Mouse (Mus musculus) lung, postnatal 14 days (tissue): ENCODE results near the gene Ercc1.

Source experiments
- DNase-seq: peaks from one replicate; pipeline ENCODE4 v3.0.0; 2021

The Ercc1 gene

DNA sequence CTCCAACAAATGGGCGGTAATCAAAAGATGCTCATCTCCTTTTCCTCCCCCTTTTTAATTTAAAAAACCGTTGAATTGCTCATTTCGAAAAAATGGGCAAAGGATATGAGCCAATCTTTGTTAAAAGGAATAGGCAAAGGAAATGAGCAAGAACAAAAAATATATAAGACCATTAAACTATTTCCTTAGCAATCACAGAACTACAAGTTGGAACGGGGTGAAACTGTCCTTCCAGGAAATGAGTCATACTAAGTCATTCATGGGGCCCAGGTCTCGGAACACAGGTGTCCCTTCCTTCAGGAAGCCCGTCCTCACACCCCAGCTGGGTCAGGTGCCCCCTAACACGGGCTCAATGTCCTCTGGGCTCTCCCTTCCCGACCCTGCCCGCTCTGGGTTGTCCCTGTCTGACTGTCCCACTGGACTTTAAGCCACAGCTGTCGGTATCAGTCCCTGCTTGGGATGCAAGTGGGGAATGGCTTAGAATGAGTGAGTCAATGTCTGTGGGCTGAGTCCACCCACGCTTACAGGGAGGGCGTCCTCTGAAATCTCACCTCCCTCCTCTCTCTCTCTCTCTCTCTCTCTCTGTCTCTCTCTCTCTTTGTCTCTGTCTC, at the start of gene Ercc1:
Gene Ercc1, plus strand, starts transcription at position 542 of the 611 bp plus-strand sequence.
- DNase-seq = no peak

- DNase-seq = peak; percentile 99
These were observed 48.9 kb upstream of the Ercc1 start for GRCm38 (mm10) chr7:19295503-19296185.

- DNase-seq = no peak
These were observed 47.5 kb upstream of the Ercc1 start for GRCm38 (mm10) chr7:19297034-19297433.

- no peak for DNase-seq
These were observed 46.8 kb upstream of the Ercc1 start for GRCm38 (mm10) chr7:19297794-19298193.

DNA sequence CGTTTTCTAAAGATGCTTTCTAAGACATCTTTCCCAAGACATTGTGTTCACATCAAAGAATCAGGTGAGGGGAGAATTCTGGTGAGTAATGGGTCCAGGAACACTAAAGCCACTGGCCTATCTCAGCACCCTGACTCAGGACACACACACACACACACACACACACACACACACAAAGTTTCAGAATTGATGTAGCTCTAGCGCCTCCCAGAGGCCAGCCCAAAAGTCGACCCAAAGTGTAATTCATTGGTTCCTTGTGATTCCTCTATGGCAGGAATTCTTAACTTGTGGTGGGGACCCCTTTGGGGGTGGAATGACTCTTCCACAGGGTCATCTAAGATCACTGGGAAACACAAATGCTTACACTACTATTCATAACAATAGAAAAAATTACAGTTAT, 45.4 kb upstream of the Ercc1 start:
- peak; percentile 63 for DNase-seq

GRCm38 (mm10) chr7:19300501-19301421, 43.8 kb upstream of the Ercc1 start:
- DNase-seq = peak; percentile 89

DNA sequence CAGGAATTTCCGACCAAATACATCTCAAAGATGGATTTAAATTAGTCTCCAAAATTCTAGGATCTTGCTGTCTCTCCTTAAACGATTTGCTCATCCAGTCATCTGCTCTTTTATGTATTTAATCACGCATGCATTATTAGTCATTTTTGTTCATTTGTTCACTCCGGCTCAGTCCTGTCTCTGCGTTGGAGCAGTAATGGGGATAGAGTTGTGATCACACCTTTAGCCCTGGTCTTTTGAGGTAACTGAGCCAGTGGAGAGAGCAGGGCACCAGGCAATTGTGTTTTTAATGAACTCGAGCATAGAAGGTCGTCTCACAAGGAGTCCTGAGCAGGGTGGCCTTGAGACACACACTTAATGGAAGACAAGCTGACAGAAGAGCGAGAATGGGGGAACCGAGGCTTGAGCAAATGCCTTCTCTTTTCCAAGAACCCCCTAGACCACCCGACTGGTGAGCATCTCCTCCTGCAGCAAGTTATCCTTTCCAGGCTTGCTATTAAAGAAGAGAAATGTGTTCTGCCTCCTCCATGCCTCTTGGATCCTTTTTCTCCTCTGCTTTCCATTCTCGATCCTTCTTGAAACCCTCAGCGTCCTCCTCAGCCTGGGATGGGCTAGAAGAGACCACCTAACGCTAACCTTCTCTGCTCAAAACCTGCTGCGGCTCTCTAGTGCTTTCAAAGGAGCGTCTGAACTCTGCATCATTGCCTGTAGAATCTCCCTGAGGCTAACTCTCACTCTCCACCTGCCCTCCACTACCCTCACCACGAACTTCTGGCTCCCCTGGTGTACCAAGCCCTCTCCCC, 42.9 kb upstream of the Ercc1 start:
- no peak for DNase-seq

DNA sequence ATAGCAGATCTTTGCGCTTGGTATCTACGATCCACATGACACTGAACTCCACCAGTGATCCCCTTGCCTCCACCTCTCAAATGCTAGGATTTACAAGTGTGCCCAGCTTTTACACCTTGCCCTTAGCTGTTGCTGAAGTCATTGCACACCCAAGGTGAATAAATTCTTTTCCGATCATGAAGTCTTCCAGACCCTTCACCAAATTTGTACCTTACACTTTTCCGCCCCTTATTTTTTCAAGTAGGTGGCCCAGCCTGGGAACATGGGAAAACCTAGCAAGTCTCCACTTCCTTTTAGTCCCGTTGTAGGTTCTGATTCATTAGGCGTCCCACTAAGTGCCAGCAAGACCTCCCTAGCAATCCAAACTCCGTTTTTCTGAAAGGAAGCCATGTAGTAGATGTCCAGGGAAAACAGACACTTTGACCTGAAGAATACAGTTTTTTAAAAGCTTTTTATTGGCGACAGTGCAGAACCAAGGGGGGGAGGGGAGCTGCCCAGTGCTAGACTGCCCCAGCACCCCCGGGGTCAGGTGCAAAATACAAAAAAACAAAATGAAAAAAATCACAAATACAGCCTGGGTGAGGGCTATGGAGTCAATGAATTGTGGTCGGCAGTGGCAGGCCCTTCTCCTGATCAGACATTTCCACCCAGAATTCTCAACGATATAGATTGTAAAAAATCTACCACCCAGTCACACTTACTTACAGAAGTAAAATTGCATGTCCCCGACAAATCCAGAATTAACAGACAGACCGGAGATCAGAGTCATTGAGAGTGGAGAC, 42.1 kb upstream of the Ercc1 start:
- DNase-seq = no peak

- no peak for DNase-seq
These were observed 41.6 kb upstream of the Ercc1 start for GRCm38 (mm10) chr7:19303046-19303305.

GRCm38 (mm10) chr7:19303770-19304169, 40.8 kb upstream of the Ercc1 start:
- DNase-seq = peak; percentile 85

- DNase-seq = no peak
These were observed 39.8 kb upstream of the Ercc1 start for GRCm38 (mm10) chr7:19304501-19305412.

GRCm38 (mm10) chr7:19305413-19305735, 39.2 kb upstream of the Ercc1 start:
- DNase-seq = no peak

DNA sequence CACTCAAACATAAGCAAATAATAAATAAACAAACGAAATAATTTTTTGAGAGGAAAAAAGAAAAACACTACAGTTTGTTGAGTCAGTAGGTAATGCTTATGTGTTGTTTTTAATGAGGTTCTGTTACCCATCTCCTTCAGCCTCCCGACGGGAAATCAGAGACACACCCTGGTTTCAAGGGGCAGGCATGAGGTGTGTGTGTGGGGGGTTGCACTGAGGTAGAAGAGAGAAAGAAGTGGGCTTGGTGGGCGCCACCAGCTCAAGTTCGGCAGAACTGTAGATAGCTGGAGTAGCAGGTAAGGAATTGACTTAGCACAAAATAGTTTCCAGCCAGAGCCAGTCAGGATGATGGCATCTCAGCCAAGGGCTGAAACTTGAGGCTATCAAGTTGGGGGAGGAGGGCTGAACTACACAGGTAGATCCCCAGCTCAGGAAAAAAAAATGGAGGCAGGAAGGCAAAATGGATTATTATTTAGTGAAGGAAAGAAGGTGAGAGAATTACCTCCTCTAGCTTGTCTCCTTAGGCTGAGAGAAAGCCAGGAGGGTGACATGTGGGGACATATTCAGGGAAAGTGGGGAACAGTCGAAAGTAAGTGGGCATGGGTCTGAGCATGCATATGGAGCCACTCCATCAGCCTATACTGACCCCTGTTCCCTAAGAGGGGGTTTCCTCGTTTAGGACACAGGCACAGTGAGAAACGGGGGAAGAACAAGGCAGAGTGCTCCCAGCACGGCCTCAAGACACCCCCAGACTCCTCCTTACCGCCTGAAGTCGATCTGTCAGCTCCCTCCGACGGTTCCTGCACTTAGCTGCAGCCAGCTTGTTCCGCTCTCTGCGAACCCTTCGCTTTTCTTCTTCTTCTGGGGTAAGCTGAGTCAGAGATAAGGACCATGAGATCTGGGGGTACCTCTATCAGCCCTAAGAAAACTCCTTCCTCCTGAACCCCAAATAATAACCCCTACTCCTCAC, 38.5 kb upstream of the Ercc1 start:
- no peak for DNase-seq

DNA sequence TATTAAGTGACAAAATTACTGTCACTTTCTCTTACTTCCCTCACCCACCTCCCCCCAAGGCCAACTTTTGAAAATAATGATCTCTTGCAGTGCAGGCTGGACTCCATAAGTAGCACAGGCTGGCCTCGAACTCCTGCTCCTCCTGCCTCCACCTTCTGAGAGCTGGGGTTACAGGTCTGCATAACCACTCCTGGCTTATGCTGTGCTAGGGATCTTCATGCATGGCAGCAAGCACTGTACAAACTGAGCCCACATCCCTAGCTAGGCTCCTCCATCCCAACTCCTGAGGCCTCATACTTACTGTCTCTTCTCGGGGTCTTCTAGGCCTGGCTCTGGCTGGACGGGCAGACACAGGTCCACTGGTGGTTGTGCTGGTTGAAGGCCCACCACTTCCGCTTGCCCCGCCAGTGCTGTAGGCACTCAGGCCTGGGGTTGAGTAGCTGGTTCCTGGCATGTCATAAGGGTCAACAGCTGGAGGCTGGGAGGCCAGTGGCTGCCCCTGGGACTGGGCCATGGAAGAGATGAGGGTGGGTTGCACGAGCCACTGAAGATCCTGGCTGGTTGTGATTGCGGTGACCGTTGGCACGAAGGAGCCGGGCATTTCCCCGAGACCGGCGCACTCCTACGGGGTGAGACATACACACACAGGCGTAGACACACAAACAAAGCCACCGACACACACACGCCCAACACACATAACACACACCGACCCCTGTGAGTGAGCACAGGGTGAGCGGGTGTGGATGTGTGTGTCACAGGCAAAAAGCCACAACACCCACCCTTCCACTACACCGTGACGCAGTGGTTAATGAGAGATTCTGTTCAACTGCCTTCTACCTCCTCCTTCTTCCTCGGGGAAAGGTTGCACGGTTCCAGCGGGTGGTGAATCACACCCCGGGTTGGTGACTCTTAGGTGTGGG, 37.5 kb upstream of the Ercc1 start:
- DNase-seq = no peak

DNA sequence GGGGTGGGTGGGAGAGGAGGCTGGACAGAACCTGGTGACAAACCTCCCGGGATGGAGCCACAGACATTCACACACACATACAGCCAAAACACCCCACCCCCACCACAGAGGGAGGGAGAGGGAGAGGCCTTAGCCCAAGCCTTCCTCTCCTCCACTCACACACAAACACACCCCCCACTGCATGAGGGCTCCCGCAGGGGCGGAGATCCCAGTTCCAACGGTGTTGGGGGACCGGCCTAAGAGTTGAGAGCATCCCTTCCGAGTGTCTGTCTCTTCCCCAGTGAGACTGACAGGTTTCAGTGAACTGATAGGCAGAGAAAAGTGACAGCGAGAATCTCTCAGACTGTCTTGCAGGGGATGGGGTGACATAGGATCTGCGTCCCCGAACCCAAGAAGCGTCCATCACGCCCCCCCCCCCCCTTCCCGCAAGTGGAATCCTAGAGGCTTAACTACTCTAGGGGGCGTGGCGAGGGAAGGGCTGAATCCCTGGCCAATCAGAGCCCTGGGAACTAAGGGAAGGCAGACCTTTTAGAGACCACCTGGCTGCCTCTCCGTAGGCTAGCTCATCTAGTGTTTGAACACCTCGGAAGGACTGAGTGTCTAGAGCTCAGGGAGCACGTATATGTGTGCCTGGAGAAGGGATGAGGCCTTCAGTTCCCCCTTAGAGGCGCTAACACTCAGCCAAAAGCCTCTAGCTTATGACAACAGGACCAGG, 36.7 kb upstream of the Ercc1 start:
- peak; percentile 82 for DNase-seq

- peak; percentile 96 for DNase-seq
These were observed 35.9 kb upstream of the Ercc1 start for GRCm38 (mm10) chr7:19308454-19309277.

GRCm38 (mm10) chr7:19309278-19309883, 35.2 kb upstream of the Ercc1 start:
- DNase-seq = no peak
